Mouse (Mus musculus): Measurements from ENCODE around the gene Tesc. TPM values are rescaled to one million over a fixed set of nuclear protein-coding genes. Genes with fewer than 3 reads are reported as not detected.
A peak's percentile ranks its signal among the peaks of the same experiment; 100 is the strongest.

Gene Tesc
- polyA plus RNA-seq, 2 experiments, result 2.2 to 8.6 TPM

GRCm38 (mm10) chr5:118067984-118068494 is 40.5 kb downstream of the Tesc start:
- TF ChIP-seq POLR2A (IDR thresholded peaks at IDR 0.05; ENCODE audit: borderline replicate concordance, extremely low read depth, insufficient read depth, insufficient read length), result no peak
- ATAC-seq (ENCODE audit: low FRiP score, low read depth), result no peak
- Histone ChIP-seq H3K9me3 (ENCODE audit: control insufficient read depth, low read length) (no peaks in the 10 kb centered on the region), H3K4me2 (replicated peaks; ENCODE audit: low read depth, low read length, severe bottlenecking) (no peak overlapping the region), H3K27me3 (ENCODE audit: control insufficient read depth, insufficient read depth, low read length) (no peaks in the 10 kb centered on the region), H3K4me3 (replicated peaks; ENCODE audit: low read length) (no peak overlapping the region), H3K4me1 (ENCODE audit: control insufficient read depth, insufficient read depth, low read length) (no peaks in the 10 kb centered on the region), H3K9ac (ENCODE audit: low read depth, low read length, severe bottlenecking) (no peak overlapping the region), H3K27ac (replicated peaks; ENCODE audit: low read depth, low read length) (no peak overlapping the region), H3K36me3 (ENCODE audit: control insufficient read depth, insufficient read depth, low read length) (peaks cover 72% of the 10 kb centered on the region)
- no peak for DNase-seq (ENCODE audit: low spot score)
- WGBS, result 90% methylated on average over 9 of the region's 9 CpGs

- no peaks in the 10 kb centered on the region for H3K27me3 ChIP-seq (ENCODE audit: control insufficient read depth, insufficient read depth, low read length)
- H3K4me3 ChIP-seq (replicated peaks; ENCODE audit: low read length), result no peak overlapping the region
- no peak overlapping the region for H3K4me2 ChIP-seq (replicated peaks; ENCODE audit: low read depth, low read length, severe bottlenecking)
- H3K36me3 ChIP-seq (ENCODE audit: control insufficient read depth, insufficient read depth, low read length), result peaks cover 74% of the 10 kb centered on the region
- H3K4me1 ChIP-seq (ENCODE audit: control insufficient read depth, insufficient read depth, low read length), result no peaks in the 10 kb centered on the region
- TF ChIP-seq POLR2A (IDR thresholded peaks at IDR 0.05; ENCODE audit: borderline replicate concordance, extremely low read depth, insufficient read depth, insufficient read length), result no peak
- ATAC-seq (ENCODE audit: low FRiP score, low read depth) (peak; percentile 30; the same call in 1 of the 2 replicates), DNase-seq (ENCODE audit: low spot score) (peak; percentile 70)
- H3K9ac ChIP-seq (ENCODE audit: low read depth, low read length, severe bottlenecking), result no peak overlapping the region
- 46% methylated on average over 9 of the region's 9 CpGs for WGBS
- H3K9me3 ChIP-seq (ENCODE audit: control insufficient read depth, low read length), result no peaks in the 10 kb centered on the region
- no peak overlapping the region for H3K27ac ChIP-seq (replicated peaks; ENCODE audit: low read depth, low read length)
Observed at GRCm38 (mm10) chr5:118069315-118069714, 41.8 kb downstream of the Tesc start.

- H3K36me3 ChIP-seq (ENCODE audit: control insufficient read depth, insufficient read depth, low read length), result peaks cover 73% of the 10 kb centered on the region
- H3K9ac ChIP-seq (ENCODE audit: low read depth, low read length, severe bottlenecking), result no peak overlapping the region
- no peak for ATAC-seq (ENCODE audit: low FRiP score, low read depth)
Observed at GRCm38 (mm10) chr5:118071766-118072165, 44.2 kb downstream of the Tesc start.

GRCm38 (mm10) chr5:118073213-118073773 is 45.8 kb downstream of the Tesc start:
- DNase-seq (ENCODE audit: low spot score) (no peak), ATAC-seq (ENCODE audit: low FRiP score, low read depth) (no peak)
- 90% methylated on average over 15 of the region's 15 CpGs for WGBS
- Histone ChIP-seq H3K4me3 (replicated peaks; ENCODE audit: low read length) (no peak overlapping the region), H3K36me3 (ENCODE audit: control insufficient read depth, insufficient read depth, low read length) (peaks cover 67% of the 10 kb centered on the region), H3K27ac (replicated peaks; ENCODE audit: low read depth, low read length) (no peak overlapping the region), H3K27me3 (ENCODE audit: control insufficient read depth, insufficient read depth, low read length) (no peaks in the 10 kb centered on the region), H3K4me2 (replicated peaks; ENCODE audit: low read depth, low read length, severe bottlenecking) (no peak overlapping the region), H3K4me1 (ENCODE audit: control insufficient read depth, insufficient read depth, low read length) (no peaks in the 10 kb centered on the region), H3K9ac (ENCODE audit: low read depth, low read length, severe bottlenecking) (no peak overlapping the region), H3K9me3 (ENCODE audit: control insufficient read depth, low read length) (no peaks in the 10 kb centered on the region)
- TF ChIP-seq POLR2A (IDR thresholded peaks at IDR 0.05; ENCODE audit: borderline replicate concordance, extremely low read depth, insufficient read depth, insufficient read length), result no peak

More at GRCm38 (mm10) chr5:118071766-118072165, 44.2 kb downstream of the Tesc start:
- H3K9me3 ChIP-seq (ENCODE audit: control insufficient read depth, low read length), result no peaks in the 10 kb centered on the region
- no peak overlapping the region for H3K4me2 ChIP-seq (replicated peaks; ENCODE audit: low read depth, low read length, severe bottlenecking)
- H3K27ac ChIP-seq (replicated peaks; ENCODE audit: low read depth, low read length), result no peak overlapping the region
- no peaks in the 10 kb centered on the region for H3K4me1 ChIP-seq (ENCODE audit: control insufficient read depth, insufficient read depth, low read length)
- DNase-seq (ENCODE audit: low spot score), result no peak
- WGBS, result 87% methylated on average over 5 of the region's 5 CpGs
- no peak for TF ChIP-seq POLR2A (IDR thresholded peaks at IDR 0.05; ENCODE audit: borderline replicate concordance, extremely low read depth, insufficient read depth, insufficient read length)
- H3K27me3 ChIP-seq (ENCODE audit: control insufficient read depth, insufficient read depth, low read length), result no peaks in the 10 kb centered on the region
- H3K4me3 ChIP-seq (replicated peaks; ENCODE audit: low read length), result no peak overlapping the region

- DNase-seq (ENCODE audit: low spot score), result no peak
- Histone ChIP-seq H3K36me3 (ENCODE audit: control insufficient read depth, insufficient read depth, low read length) (peaks cover 57% of the 10 kb centered on the region), H3K4me2 (replicated peaks; ENCODE audit: low read depth, low read length, severe bottlenecking) (no peak overlapping the region), H3K4me1 (ENCODE audit: control insufficient read depth, insufficient read depth, low read length) (peaks cover 8% of the 10 kb centered on the region), H3K9ac (ENCODE audit: low read depth, low read length, severe bottlenecking) (no peak overlapping the region), H3K9me3 (ENCODE audit: control insufficient read depth, low read length) (no peaks in the 10 kb centered on the region), H3K4me3 (replicated peaks; ENCODE audit: low read length) (no peak overlapping the region), H3K27me3 (ENCODE audit: control insufficient read depth, insufficient read depth, low read length) (no peaks in the 10 kb centered on the region), H3K27ac (replicated peaks; ENCODE audit: low read depth, low read length) (no peak overlapping the region)
- TF ChIP-seq POLR2A (IDR thresholded peaks at IDR 0.05; ENCODE audit: borderline replicate concordance, extremely low read depth, insufficient read depth, insufficient read length), result no peak
- no peak for ATAC-seq (ENCODE audit: low FRiP score, low read depth)
- WGBS, result 81% methylated on average over 15 of the region's 15 CpGs
Observed at GRCm38 (mm10) chr5:118076721-118077592, 49.4 kb downstream of the Tesc start.

All from limb, embryonic 14.5 days (tissue).